Mouse (Mus musculus) embryonic fibroblast, embryonic 13.5 days (primary cell): ENCODE data around the gene Mgat5.

Experiments used
- CTCF ChIP-seq: IDR thresholded peaks from 2 replicates; pipeline ENCODE4 v1.5.1; 2011; ENCODE audit warnings: mild to moderate bottlenecking, control low read depth, low read length, moderate library complexity, borderline replicate concordance; ENCODE audit not compliant: insufficient read depth
- POLR2A ChIP-seq: IDR thresholded peaks from 2 replicates; pipeline ENCODE4 v1.6.1; 2011; ENCODE audit warnings: low read depth, mild to moderate bottlenecking, control low read depth, low read length, moderate library complexity

GRCm38 (mm10) chr1:127425021-127425532 is 220.3 kb downstream of the Mgat5 start:
- TF ChIP-seq CTCF: no peak
- no peak for TF ChIP-seq POLR2A
